Mouse (Mus musculus) liver, embryonic 14.5 days (tissue): ENCODE results near the gene Pecr. TPM values are rescaled to one million over a fixed set of nuclear protein-coding genes. Genes with fewer than 3 reads are reported as not detected.

Source experiments
- ATAC-seq: fragments of 200-750 bp; cut with Nextera tagmentation; 2 replicates; pipeline ENCODE4 v1.8.0; 2017; ENCODE audit warnings: moderate number of reproducible peaks, mild to moderate bottlenecking, moderate library complexity; ENCODE audit not compliant: insufficient read depth
- DNase-seq, 3 experiments: peaks; one replicate each; pipeline ENCODE4 v3.0.0-alpha.2; 2012 to 2013; ENCODE audit warnings: low read depth in 3 of 3, low spot score in 3 of 3
- H3K27ac ChIP-seq: fragments of 300-500 bp; sonication (generic); 2 replicates; pipeline ENCODE4 v1.5.1; 2014; ENCODE audit warnings: moderate library complexity, mild to moderate bottlenecking, control low read depth, inconsistent platforms
- H3K27me3 ChIP-seq: fragments of 300-500 bp; sonication (generic); 2 replicates; pipeline ENCODE4 v1.6.1; 2014; ENCODE audit warnings: mild to moderate bottlenecking, low read length, moderate library complexity; ENCODE audit not compliant: control insufficient read depth, insufficient read depth
- H3K36me3 ChIP-seq: fragments of 300-500 bp; sonication (generic); replicated peaks from 2 replicates; pipeline ENCODE4 v1.6.1; 2014; ENCODE audit warnings: low read depth; ENCODE audit not compliant: control insufficient read depth, insufficient read depth
- H3K4me1 ChIP-seq, 2 experiments: fragments of 200-500 bp in 1 of 2; fragments of 300-500 bp in 1 of 2; sonication (generic) in 1 of 2; replicated peaks; 2 replicates each; pipeline ENCODE4 v1.6.1; 2012 to 2014; ENCODE audit warnings: antibody characterized with exemption in 1 of 2, inconsistent platforms in 1 of 2, low read length in 1 of 2; ENCODE audit not compliant: control insufficient read depth in 2 of 2, insufficient read depth in 2 of 2
- H3K4me2 ChIP-seq: fragments of 300-500 bp; sonication (generic); 2 replicates; pipeline ENCODE4 v1.6.1; 2014; ENCODE audit warnings: low read depth, mild to moderate bottlenecking, control low read depth, moderate library complexity
- H3K4me3 ChIP-seq, 2 experiments: fragments of 200-500 bp in 1 of 2; fragments of 300-500 bp in 1 of 2; sonication (generic) in 1 of 2; 2 replicates each; pipeline ENCODE4 v1.5.1; 2012 to 2014; ENCODE audit warnings: low read depth in 2 of 2, low read length in 2 of 2, mild to moderate bottlenecking in 2 of 2, control low read depth in 1 of 2, inconsistent platforms in 1 of 2, moderate library complexity in 1 of 2; ENCODE audit not compliant: insufficient read depth in 1 of 2
- H3K9ac ChIP-seq: fragments of 300-500 bp; sonication (generic); replicated peaks from 2 replicates; pipeline ENCODE4 v1.6.1; 2014; ENCODE audit warnings: mild to moderate bottlenecking, control low read depth, moderate library complexity
- H3K9me3 ChIP-seq: fragments of 300-500 bp; sonication (generic); 2 replicates; pipeline ENCODE4 v1.6.1; 2016; ENCODE audit warnings: low read length, mixed read lengths; ENCODE audit not compliant: control insufficient read depth
- CTCF ChIP-seq: IDR thresholded peaks from 2 replicates; pipeline ENCODE4 v1.5.1; 2016; ENCODE audit warnings: antibody characterized with exemption, low read depth, control low read depth
- EP300 ChIP-seq: IDR thresholded peaks from 2 replicates; pipeline ENCODE4 v1.6.1; 2016; ENCODE audit warnings: antibody characterized with exemption, low read depth
- WGBS: fragments of 180-500 bp; shearing (Covaris S2); extraction: QIAGEN DNeasy Blood & Tissue Kit; methylation state at CpG from one replicate; pipeline ENCODE4 v1.1.7; 2014; ENCODE audit not compliant: insufficient replicate concordance; 5-methylcytosine and 5-hydroxymethylcytosine counted together
- polyA plus RNA-seq, 2 experiments: library from polyadenylated mRNA; depleted of rRNA in 1 of 2; stranded (reverse) in 1 of 2; unstranded in 1 of 2; fragments of >200 nt; fragmentation: Nextera tagmentation in 1 of 2; extraction: Ambion mirVana in 1 of 2; gene quantifications; 2 replicates each; pipeline versions ENCODE4 v1.2.1 to v1.2.3; 2012 to 2014

Gene Pecr
- 17.7 and 23.1 TPM in 2 replicates for polyA plus RNA-seq (2012; rRNA removed)
- polyA plus RNA-seq (2014; fragmentation: Nextera tagmentation; extraction: Ambion mirVana), result 40.2 and 48.1 TPM in 2 replicates

GRCm38 (mm10) chr1:72283992-72284485 lies at the start of gene Pecr, which contains the start of gene Tmem169:
TSS of gene Pecr (minus strand) at chr1:72284314.
TSS of gene Tmem169 (plus strand) at chr1:72284369.
- Histone ChIP-seq H3K4me2 (peak within 1 kb of the TSS; percentile 86), H3K27ac (peak within 1 kb of the TSS; percentile 31; the same call in 1 of the 2 replicates), H3K9me3 (no peaks in the 10 kb centered on the region), H3K27me3 (peaks cover 4% of the 10 kb centered on the region; the same call in 1 of the 2 replicates), H3K4me1 (peaks cover 0 to 21% of the 10 kb centered on the region in 2 experiments; a peak in 3 of 4 replicates), H3K9ac (peak within 1 kb of the TSS; percentile 70), H3K4me3 (peak within 1 kb of the TSS; percentile 65 to 69), H3K36me3 (no peaks in the 10 kb centered on the region)
- under 1% methylated on average over 29 of the region's 30 CpGs for WGBS
- DNase-seq (peak; percentile 75 to 76 (median 76)), ATAC-seq (peak; percentile 96)
- TF ChIP-seq EP300 (no peak), CTCF (peak; percentile 37)

- no peak for DNase-seq
Measured at GRCm38 (mm10) chr1:72326162-72326821, 42.2 kb upstream of the Pecr start.

GRCm38 (mm10) chr1:72323248-72323647 lies 39.1 kb upstream of the Pecr start:
- no peak for DNase-seq
- H3K27me3 ChIP-seq, result no peaks in the 10 kb centered on the region
- H3K36me3 ChIP-seq, result no peaks in the 10 kb centered on the region; the same call in none of the 2 replicates
- no peaks in the 10 kb centered on the region for H3K4me1 ChIP-seq
- no peaks in the 10 kb centered on the region for H3K9me3 ChIP-seq
- 78% methylated on average over 4 of the region's 4 CpGs for WGBS
- H3K9ac ChIP-seq, result no peak overlapping the region
- no peak overlapping the region for H3K4me2 ChIP-seq
- TF ChIP-seq CTCF, result no peak
- TF ChIP-seq EP300, result no peak
- H3K4me3 ChIP-seq, result no peak overlapping the region
- no peak overlapping the region for H3K27ac ChIP-seq
- ATAC-seq, result no peak

More at GRCm38 (mm10) chr1:72326162-72326821, 42.2 kb upstream of the Pecr start:
- Histone ChIP-seq H3K27me3 (no peaks in the 10 kb centered on the region), H3K4me2 (no peak overlapping the region), H3K9me3 (no peaks in the 10 kb centered on the region), H3K27ac (no peak overlapping the region), H3K4me1 (no peaks in the 10 kb centered on the region), H3K36me3 (no peaks in the 10 kb centered on the region; the same call in none of the 2 replicates), H3K9ac (no peak overlapping the region), H3K4me3 (no peak overlapping the region)
- ATAC-seq, result no peak
- 75% methylated on average over 11 of the region's 11 CpGs for WGBS
- TF ChIP-seq CTCF, result no peak
- TF ChIP-seq EP300, result no peak

GRCm38 (mm10) chr1:72320759-72321158 lies 36.6 kb upstream of the Pecr start:
- Histone ChIP-seq H3K9ac (no peak overlapping the region), H3K4me1 (no peaks in the 10 kb centered on the region), H3K4me3 (no peak overlapping the region), H3K27me3 (no peaks in the 10 kb centered on the region), H3K9me3 (no peaks in the 10 kb centered on the region), H3K27ac (no peak overlapping the region), H3K4me2 (no peak overlapping the region), H3K36me3 (no peaks in the 10 kb centered on the region; the same call in 1 of the 2 replicates)
- TF ChIP-seq CTCF, result no peak
- TF ChIP-seq EP300, result no peak
- WGBS, result 63% methylated on average over 5 of the region's 5 CpGs
- DNase-seq (no peak), ATAC-seq (no peak)

- Histone ChIP-seq H3K27me3 (no peaks in the 10 kb centered on the region), H3K36me3 (no peaks in the 10 kb centered on the region; the same call in 1 of the 2 replicates), H3K4me2 (no peak overlapping the region), H3K9ac (no peak overlapping the region), H3K27ac (no peak overlapping the region), H3K9me3 (no peaks in the 10 kb centered on the region), H3K4me3 (no peak overlapping the region), H3K4me1 (no peaks in the 10 kb centered on the region; a peak in 1 of 4 replicates)
- no peak for DNase-seq
- TF ChIP-seq EP300 (no peak), CTCF (no peak)
- ATAC-seq, result no peak
- WGBS, result 81% methylated on average over 7 of the region's 7 CpGs
Measured at GRCm38 (mm10) chr1:72316901-72317300, 32.8 kb upstream of the Pecr start.
